Mouse (Mus musculus) retina, postnatal 1 day (tissue): ENCODE data around the gene Lilr4b.
"Not testable (repeated sequence)": the region's sequence is repeated elsewhere in the genome, so short reads cannot be mapped to it uniquely, and the experiment has no call there.

Source experiments
- DNase-seq: peaks from one replicate; pipeline ENCODE4 v3.0.0-alpha.2; 2012

The Lilr4b gene

DNA sequence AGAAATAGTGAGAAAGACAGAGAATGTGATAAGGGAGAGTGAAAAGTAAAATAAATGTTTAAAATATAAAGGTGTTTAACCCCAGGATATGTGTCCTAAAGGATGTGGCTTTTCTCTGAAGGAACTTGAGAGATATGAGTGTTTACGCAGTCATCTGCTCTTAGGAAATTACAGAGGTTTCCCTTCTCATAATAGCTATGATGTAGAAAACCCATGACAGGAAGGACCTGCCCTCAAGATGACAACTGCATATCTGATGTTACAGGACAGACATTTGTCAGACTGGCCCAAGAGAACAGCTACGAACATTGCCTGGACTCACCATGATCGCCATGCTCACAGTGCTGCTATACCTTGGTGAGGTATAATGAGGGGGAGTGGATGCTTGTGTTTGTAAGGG lies at the start of gene Lilr4b, which contains the start of gene Gm49339:
Lilr4b (plus strand) TSS at position 236 of the 400 bp plus-strand sequence.
Gm49339 (plus strand) TSS at position 216 of the 400 bp plus-strand sequence.
- DNase-seq: not testable (repeated sequence)

DNA sequence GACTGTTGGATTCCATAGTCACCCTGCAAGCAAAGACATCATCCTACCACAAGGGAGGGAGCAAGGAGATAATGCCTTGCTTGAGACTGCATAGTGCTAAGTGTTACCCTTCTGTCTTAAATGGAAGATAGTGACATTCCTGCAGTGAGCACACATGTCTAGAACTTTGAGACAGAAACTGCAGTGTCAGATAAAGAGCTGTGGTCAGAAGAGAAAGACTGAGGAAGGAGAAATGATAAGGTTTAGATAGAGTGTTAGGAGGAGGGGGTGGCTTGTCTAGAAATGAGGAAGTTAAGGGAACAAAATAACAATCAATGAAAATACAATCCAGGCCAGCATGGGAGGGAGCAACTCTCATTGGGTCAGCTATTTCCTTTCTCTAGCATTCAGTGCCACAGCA lies 47.5 kb upstream of the Lilr4b start:
- DNase-seq: no peak

DNA sequence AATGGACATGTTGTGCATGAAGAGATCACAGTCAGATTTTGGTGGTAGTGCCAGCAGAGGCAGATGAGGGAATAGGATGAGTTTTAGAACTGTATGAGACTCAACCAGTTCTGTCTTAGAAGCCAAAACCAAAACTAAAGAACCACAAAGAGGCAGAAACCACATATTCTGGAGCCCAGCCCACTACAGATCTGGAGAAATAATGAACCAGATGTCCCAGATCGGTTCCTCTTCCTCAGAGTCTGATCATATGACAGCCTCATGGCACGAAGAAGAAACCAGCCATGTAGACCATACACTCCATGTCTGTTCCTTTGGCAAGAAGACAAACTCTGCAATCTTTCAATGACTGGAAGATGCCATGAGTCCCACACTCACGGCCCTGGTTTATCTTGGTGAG lies 44.7 kb upstream of the Lilr4b start:
- no peak for DNase-seq

DNA sequence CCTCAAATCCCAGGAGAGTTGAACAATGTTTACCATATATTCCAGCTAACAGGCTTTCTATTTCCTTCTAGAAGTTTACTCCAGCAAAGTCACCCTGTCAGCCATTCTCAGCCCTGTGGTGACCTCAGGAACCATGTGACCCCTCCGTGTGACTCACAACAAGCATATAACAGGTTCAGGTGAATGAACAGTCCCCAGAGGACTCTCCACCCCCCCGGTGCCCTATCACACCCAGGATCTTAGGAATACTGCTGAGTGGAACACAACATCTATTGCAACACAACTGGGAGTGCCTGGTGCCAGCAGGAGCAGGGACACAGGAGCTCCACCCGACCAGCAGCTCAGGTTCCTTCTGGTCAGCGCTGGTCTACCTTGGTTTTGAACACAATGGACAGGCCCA lies 28.8 kb upstream of the Lilr4b start:
- DNase-seq: no peak

DNA sequence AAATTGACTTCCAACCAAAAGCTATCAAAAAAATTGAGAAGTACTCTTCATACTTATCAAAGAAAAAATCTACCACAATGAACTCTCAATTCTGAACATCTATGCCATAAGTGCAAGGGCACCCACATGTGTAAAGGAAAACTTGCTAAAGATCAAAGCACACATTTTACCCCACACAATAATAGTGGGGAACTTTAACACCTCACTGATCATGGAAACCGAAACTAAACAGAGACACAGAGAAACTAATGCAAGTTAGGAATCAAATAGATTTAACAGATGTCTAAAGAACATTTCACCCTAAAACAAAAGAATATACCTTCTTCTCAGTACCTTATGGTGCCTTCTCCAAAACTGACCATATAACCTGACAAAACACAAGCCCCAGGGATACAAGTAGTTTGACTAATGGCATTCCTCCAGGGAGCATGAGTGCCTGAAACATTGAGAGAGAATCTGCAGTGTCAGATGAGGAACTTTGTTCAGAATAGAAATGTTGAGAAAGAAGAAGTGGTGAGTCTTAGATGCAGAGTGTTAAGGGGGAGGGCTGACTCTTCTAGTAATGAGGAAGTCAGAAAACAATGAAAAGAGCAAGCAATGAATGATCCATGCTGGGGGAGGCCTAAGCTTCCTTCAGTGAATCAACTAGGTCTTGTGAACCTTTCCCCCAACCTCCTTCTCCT lies 26.7 kb upstream of the Lilr4b start:
- DNase-seq: no peak

DNA sequence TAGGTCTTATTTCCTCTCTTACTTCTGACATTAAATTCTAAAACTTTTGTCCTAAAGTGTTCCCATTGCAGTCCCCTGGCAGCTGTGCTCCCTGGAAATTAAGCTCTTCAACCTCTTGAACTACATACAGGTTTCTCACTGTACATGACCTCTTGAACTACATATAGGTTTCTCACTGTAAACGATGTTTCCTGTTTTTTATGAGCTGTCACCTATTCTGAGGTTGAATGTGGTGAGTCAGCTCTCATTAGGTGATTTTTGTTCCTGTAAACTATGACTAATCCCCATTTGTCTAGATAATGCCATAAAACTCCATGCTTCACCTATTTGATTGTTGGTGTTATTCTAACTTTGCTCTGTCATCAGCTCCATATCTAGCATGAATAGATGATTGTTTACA lies 26.1 kb upstream of the Lilr4b start:
- no peak for DNase-seq

DNA sequence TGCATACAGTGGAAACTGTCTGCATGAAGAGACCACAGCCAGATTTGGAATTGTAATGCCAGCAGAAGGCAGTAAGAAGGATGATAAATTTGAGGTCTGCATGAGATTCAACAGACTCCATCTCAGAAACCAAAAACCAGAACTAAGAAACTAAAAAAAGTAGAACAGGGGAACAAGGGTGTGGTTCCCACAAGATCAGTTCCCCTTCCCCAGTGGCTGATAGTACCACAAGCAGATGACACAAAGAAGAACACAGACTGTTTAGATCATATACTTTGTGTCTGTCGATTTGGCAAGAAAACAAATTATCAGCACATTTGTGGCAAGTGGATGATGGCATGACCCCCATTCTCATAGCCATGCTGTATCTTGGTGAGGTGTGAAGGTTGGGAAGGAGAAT lies 24.7 kb upstream of the Lilr4b start:
- DNase-seq: no peak

DNA sequence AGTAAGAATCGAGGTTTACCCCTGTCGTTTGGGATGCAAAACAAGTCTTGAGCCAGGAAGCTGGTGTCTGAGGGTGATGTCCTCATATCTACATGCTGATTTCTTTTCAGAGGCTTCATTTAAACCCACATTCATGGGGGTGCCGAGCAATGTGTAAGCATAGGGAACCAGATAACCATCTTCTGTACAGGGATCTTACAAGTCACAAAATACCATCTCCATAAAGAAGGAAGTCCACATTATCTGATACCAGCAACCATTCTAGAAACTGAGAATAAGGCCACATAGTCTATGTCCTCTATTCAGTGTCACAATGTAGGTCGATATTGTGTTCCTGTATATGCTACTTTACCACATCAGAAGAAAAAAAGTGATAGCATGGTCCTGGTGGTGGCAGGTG lies 24.1 kb upstream of the Lilr4b start:
- no peak for DNase-seq

DNA sequence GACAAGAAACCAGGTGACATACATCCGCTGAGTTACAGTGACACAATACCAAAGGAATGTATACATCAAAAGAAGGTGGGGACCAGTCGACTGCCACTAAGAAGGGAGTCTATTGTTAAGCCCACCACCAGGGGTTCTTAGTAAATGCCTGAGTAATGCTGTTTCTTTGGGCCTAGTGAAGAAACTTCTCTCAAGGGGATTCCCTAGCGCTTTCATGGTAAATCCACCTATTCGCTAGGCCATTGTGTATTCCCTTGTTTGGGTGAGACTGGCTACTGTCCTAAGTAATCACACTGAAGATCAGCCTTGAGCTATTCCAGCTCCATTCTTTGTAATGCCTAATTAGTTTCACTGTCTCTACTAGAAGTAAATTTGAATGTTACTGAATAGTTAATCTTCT lies 16.6 kb upstream of the Lilr4b start:
- DNase-seq: not testable (repeated sequence)

DNA sequence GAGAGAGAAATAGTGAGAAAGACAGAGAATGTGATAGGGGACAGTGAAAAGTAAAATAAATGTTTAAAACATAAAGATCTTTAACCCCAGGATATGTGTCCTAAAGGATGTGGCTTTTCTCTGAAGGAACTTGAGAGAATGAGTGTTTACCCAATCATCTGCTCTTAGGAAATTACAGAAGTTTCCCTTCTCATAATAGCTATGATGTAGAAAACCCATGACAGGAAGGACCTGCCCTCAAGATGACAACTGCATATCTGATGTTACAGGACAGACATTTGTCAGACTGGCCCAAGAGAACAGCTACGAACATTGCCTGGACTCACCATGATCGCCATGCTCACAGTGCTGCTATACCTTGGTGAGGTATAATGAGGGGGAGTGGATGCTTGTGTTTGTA lies 10.3 kb downstream of the Lilr4b start, which contains the start of gene Lilrb4a:
Lilrb4a (plus strand) TSS at position 266 of the 400 bp plus-strand sequence.
- DNase-seq: not testable (repeated sequence)

DNA sequence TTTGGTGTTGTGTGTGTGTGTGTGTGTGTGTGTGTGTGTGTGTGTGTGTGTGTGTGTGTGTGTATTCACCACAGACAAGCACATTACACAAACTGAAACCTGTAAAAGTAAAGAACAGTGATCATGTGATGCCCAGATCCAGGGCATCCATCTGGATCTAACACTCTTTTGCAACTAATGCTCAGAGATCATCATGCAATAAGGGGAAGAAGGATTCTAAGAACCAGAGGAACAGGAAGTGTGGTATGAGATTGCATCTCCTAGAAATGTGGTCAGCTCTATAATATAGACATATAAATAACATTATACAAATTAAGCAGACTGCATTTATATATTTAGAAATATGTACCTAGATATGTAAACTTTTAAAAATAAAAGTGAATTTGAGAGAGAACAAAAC lies 39.6 kb downstream of the Lilr4b start:
- no peak for DNase-seq

DNA sequence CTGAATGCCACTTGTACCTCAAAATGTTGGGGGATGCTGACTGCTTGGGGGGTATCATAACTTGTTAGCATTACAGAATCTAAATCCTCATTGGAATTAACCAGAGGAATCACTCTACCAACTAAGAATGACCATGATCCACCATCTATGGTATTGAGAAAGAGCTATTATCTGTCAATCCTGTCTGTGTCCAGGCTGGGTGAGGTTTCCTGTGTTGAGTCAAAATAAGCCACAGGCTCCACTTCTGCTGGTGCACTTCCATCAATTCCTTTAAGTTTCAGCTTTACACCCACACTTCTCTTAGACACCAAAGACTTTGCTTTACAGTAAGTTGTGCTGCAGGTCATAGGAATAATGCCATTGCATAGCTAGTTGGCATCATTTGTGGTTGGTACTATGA lies 41.0 kb downstream of the Lilr4b start:
- DNase-seq: no peak

DNA sequence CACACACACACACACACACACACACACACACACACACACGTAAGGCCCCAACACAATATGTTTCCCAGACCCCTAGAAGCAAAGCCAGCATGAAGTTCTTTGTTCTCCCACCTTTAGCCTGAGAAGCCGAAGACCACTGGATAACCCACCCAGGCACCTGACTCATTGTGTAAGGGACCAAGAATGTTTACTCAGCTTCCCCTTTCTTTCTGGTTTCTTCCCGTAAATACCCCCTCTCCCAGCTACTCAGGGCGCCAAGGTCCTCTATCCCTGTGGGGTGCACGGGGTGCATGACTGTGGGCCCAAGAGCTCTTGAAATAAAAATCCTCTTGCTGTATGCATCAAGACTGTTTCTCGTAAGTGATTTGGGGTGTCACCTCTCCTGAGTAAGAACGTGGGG lies 45.7 kb downstream of the Lilr4b start:
- no peak for DNase-seq

DNA sequence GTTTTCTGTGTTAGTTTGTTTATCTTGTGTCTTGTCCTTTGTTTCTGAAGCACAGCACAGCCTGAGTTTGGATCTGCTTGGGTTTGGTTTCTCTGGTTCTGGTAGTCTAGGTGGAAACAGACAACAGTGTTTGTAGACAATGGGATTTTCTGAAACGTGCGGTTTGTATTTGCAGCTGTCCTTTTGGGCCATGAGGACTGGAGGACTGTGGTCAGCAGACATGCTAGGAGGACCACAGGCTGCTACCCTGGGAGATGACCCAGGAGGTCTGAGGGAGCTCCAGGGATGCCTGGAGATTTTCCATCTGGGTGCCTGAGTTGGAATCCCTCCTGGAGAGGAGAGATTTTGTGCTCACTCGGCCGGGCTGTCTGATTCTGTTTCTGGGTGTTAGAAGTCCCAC lies 46.2 kb downstream of the Lilr4b start:
- DNase-seq: no peak

DNA sequence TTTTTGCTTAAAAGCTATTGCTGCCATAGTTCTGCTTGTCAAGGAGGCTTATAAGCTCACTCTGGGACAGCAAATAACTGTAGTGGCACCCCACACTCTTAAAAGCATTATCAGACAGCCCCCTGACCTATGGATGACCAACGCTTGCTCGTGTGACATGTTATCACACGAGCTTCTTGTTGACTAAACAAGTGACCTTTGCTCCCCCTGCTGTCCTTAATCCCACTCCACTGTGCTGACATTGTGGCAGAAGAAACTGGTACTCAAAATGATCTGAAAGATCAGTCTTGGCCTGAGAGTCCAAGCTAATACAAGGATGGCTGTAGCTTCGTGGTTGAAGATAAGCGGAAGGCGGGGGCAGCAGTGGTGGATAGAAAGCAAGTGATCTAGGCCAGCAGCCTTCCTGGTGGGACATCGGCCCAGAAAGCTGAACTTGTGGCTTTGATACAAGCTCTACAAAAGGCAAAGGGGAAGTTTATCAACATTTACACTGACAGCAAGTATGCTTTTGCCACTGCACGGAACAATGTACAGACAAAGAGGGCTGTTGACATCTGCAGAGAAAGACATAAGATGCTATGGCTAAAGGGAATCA lies 48.5 kb downstream of the Lilr4b start:
- no peak for DNase-seq

DNA sequence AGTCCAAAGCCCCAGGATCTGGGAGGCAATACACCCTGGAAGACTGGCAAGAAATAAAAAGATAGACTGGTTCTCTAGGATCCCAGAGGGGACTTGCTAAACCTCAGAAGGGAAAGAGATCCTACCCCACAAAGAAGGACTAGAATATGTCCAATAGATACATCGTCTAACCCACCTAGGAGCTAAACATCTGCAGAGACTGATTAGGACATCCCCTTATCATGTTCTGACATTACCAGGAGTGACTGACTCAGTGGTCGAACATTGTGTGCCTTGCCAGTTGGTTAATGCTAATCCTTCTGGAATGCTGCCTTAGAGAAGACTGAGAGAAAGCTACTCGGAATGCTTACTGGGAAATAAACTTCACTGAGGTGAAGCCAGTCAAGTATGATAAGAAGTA lies 49.1 kb downstream of the Lilr4b start:
- no peak for DNase-seq

DNA sequence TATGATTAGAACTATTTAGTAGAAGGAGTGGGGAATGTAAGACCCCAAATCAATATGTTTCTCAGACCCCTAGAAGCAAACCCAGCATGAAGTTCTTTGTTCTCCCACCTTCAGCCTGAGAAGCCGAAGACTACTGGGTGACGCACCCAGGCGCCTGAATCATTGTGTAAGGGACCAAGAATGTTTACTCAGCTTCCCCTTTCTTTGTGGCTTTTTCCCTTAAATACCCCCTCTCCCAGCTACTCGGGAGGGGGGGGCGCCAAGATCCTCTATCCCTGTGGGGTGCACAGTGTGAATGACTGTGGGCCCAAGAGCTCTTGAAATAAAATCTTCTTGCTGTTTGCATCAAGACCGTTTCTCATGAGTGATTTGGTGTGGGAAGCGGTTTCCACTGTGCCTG lies 50.4 kb downstream of the Lilr4b start:
- no peak for DNase-seq
